ENCODE assay signal across 19 mouse cellular contexts in genomic region chr14:27201824-27202223, GRCm38 (mm10).
A peak's percentile ranks its signal among the peaks of the same experiment; 100 is the strongest.
DNase-seq lines count a peak whose midpoint lies in the region; ATAC-seq and TF ChIP-seq lines count a peak whose summit lies in the region.
"Had no signal": no experiment of that assay in that cellular context is flagged by ENCODE, and none has a peak within 500 bp of the region (broad histone marks: within the 10 kb centered on the region; RNA-seq: fewer than 3 reads in every experiment).

No protein-coding gene starts in this region.

- H3K27me3 ChIP-seq in embryonic facial prominence, embryonic 10.5 days (replicated peaks; ENCODE audit: low read depth, poor library complexity, severe bottlenecking) = no peaks in the 10 kb centered on the region
- H3K27me3 ChIP-seq in limb, embryonic 10.5 days (ENCODE audit: low read depth, poor library complexity, severe bottlenecking) = no peaks in the 10 kb centered on the region
- no peaks in the 10 kb centered on the region for H3K27me3 ChIP-seq in forebrain, postnatal 0 days (ENCODE audit: insufficient read depth, low read length)
- no peaks in the 10 kb centered on the region for H3K27me3 ChIP-seq in intestine, postnatal 0 days (replicated peaks; ENCODE audit: control insufficient read depth, insufficient read depth, low read length)

- peak; percentile 5; the same call in 1 of the 2 replicates for TF ChIP-seq CTCF in gastrocnemius, adult 2 months (IDR thresholded peaks at IDR 0.05)
- no peak for TF ChIP-seq CTCF in forebrain, postnatal 0 days (IDR thresholded peaks at IDR 0.05; ENCODE audit: low read depth)
- TF ChIP-seq CTCF in intestine, postnatal 0 days (IDR thresholded peaks at IDR 0.05; ENCODE audit: low read depth) = no peak

- H3K4me1 ChIP-seq in embryonic facial prominence, embryonic 10.5 days = peaks cover 8% of the 10 kb centered on the region
- H3K4me1 ChIP-seq in limb, embryonic 10.5 days = peaks cover 15% of the 10 kb centered on the region; the same call in 1 of the 2 replicates
- H3K4me1 ChIP-seq in forebrain, postnatal 0 days (ENCODE audit: insufficient read depth) = no peaks in the 10 kb centered on the region
- no peaks in the 10 kb centered on the region for H3K4me1 ChIP-seq in intestine, postnatal 0 days (replicated peaks; ENCODE audit: control insufficient read depth, insufficient read depth, low read length)
- H3K4me1 ChIP-seq: forebrain, embryonic 13.5 days; hindbrain, embryonic 10.5 days had no signal

- no peak overlapping the region for H3K4me2 ChIP-seq in forebrain, postnatal 0 days (ENCODE audit: low read depth)
- no peak overlapping the region for H3K4me2 ChIP-seq in intestine, postnatal 0 days (replicated peaks; ENCODE audit: low read depth)
- H3K4me2 ChIP-seq: forebrain, embryonic 13.5 days; hindbrain, embryonic 14.5 days had no signal

- no peak overlapping the region for H3K4me3 ChIP-seq in gastrocnemius, adult 2 months
- no peak overlapping the region for H3K4me3 ChIP-seq in embryonic facial prominence, embryonic 10.5 days
- H3K4me3 ChIP-seq in limb, embryonic 10.5 days = no peak overlapping the region
- no peak overlapping the region for H3K4me3 ChIP-seq in forebrain, postnatal 0 days (ENCODE audit: low read depth, low read length)
- no peak overlapping the region for H3K4me3 ChIP-seq in intestine, postnatal 0 days (ENCODE audit: low read depth, low read length)
- H3K4me3 ChIP-seq: forebrain, embryonic 13.5 days; hindbrain, embryonic 10.5 days had no signal

- H3K36me3 ChIP-seq in embryonic facial prominence, embryonic 10.5 days (replicated peaks) = no peaks in the 10 kb centered on the region
- H3K36me3 ChIP-seq in limb, embryonic 10.5 days = no peaks in the 10 kb centered on the region
- no peaks in the 10 kb centered on the region for H3K36me3 ChIP-seq in forebrain, postnatal 0 days (ENCODE audit: insufficient read depth)
- no peaks in the 10 kb centered on the region for H3K36me3 ChIP-seq in intestine, postnatal 0 days (ENCODE audit: control insufficient read depth, insufficient read depth)
- H3K36me3 ChIP-seq: hindbrain, embryonic 10.5 days had no signal

- intact Hi-C loops in gastrocnemius, adult 2 months (cut with DNase I) = no loop called here

- H3K9me3 ChIP-seq in embryonic facial prominence, embryonic 10.5 days = no peaks in the 10 kb centered on the region
- H3K9me3 ChIP-seq in limb, embryonic 10.5 days (replicated peaks) = no peaks in the 10 kb centered on the region
- H3K9me3 ChIP-seq in forebrain, postnatal 0 days (ENCODE audit: low read length) = no peaks in the 10 kb centered on the region
- H3K9me3 ChIP-seq in intestine, postnatal 0 days (ENCODE audit: control insufficient read depth) = no peaks in the 10 kb centered on the region
- H3K9me3 ChIP-seq: forebrain, embryonic 13.5 days; hindbrain, embryonic 10.5 days had no signal

- WGBS in embryonic facial prominence, embryonic 10.5 days = 47% methylated on average over 5 of the region's 5 CpGs
- WGBS in limb, embryonic 10.5 days = 34% methylated on average over 5 of the region's 5 CpGs
- WGBS in forebrain, postnatal 0 days = 48% methylated on average over 5 of the region's 5 CpGs
- WGBS in intestine, postnatal 0 days = 49% methylated on average over 5 of the region's 5 CpGs

- H3K27ac ChIP-seq in gastrocnemius, adult 2 months = no peak overlapping the region
- H3K27ac ChIP-seq in embryonic facial prominence, embryonic 10.5 days (replicated peaks) = no peak overlapping the region
- H3K27ac ChIP-seq in limb, embryonic 10.5 days = peak overlapping the region; percentile 36; the same call in 1 of the 2 replicates
- H3K27ac ChIP-seq in forebrain, postnatal 0 days (ENCODE audit: low read depth, low read length) = no peak overlapping the region
- H3K27ac ChIP-seq in intestine, postnatal 0 days (ENCODE audit: low read depth, low read length) = no peak overlapping the region
- H3K27ac ChIP-seq: forebrain, embryonic 13.5 days; hindbrain, embryonic 10.5 days; hindbrain, embryonic 14.5 days had no signal

- ATAC-seq in forebrain, postnatal 0 days = no peak
- ATAC-seq in intestine, postnatal 0 days = no peak
- ATAC-seq: forebrain, embryonic 13.5 days; intestine, embryonic 16.5 days; Patski had no signal

- DNase-seq in gastrocnemius, adult 2 months = no peak
- DNase-seq in gastrocnemius, adult 8-10 months (ENCODE audit: low spot score in 2 of 2) = no peak
- DNase-seq in embryonic facial prominence, embryonic 10.5 days (ENCODE audit: low spot score) = peak; percentile 36
- no peak for DNase-seq in limb, embryonic 10.5 days (ENCODE audit: low spot score)
- DNase-seq in forebrain, postnatal 0 days = no peak
- DNase-seq in frontal cortex, adult 2 months (ENCODE audit: extremely low spot score in 1 of 2, low spot score in 1 of 2) = no peak
- DNase-seq: adrenal gland, adult 8-10 months; adrenal gland, postnatal 36 days; cerebellum, adult 2 months; cerebellum, postnatal 10 days; embryo, embryonic 11 days; gastrocnemius, postnatal 25 days; heart, postnatal 10 days had no signal

- no peak overlapping the region for H3K9ac ChIP-seq in forebrain, postnatal 0 days
- no peak overlapping the region for H3K9ac ChIP-seq in intestine, postnatal 0 days (ENCODE audit: low read depth, low read length)
- H3K9ac ChIP-seq: forebrain, embryonic 13.5 days; hindbrain, embryonic 14.5 days had no signal
